Mouse (Mus musculus) lung, embryonic 16.5 days (tissue): ENCODE data around the gene Zdhhc18. TPM values are rescaled to one million over a fixed set of nuclear protein-coding genes. Genes with fewer than 3 reads are reported as not detected.
A peak's percentile ranks its signal among the peaks of the same experiment; 100 is the strongest.

ENCODE experiments used
- ATAC-seq: fragments of 200-750 bp; cut with Nextera tagmentation; 2 replicates; pipeline ENCODE4 v1.8.0; 2017; ENCODE audit warnings: low read depth, mild to moderate bottlenecking, moderate library complexity
- H3K27ac ChIP-seq: fragments of 300-500 bp; sonication (generic); 2 replicates; pipeline ENCODE4 v1.5.1; 2014; ENCODE audit warnings: mild to moderate bottlenecking, control low read depth, low read length
- H3K27me3 ChIP-seq: fragments of 300-500 bp; sonication (generic); 2 replicates; pipeline ENCODE4 v1.6.1; 2014; ENCODE audit warnings: low read depth, low read length, mixed read lengths; ENCODE audit not compliant: control insufficient read depth, insufficient read depth
- H3K36me3 ChIP-seq: fragments of 300-500 bp; sonication (generic); 2 replicates; pipeline ENCODE4 v1.6.1; 2014; ENCODE audit warnings: low read length; ENCODE audit not compliant: control insufficient read depth, insufficient read depth
- H3K4me1 ChIP-seq: fragments of 300-500 bp; sonication (generic); replicated peaks from 2 replicates; pipeline ENCODE4 v1.6.1; 2014; ENCODE audit warnings: low read length, mixed read lengths; ENCODE audit not compliant: control insufficient read depth, insufficient read depth
- H3K4me2 ChIP-seq: fragments of 300-500 bp; sonication (generic); 2 replicates; pipeline ENCODE4 v1.6.1; 2014; ENCODE audit warnings: low read depth, low read length, control low read depth
- H3K4me3 ChIP-seq: fragments of 300-500 bp; sonication (generic); 2 replicates; pipeline ENCODE4 v1.5.1; 2014; ENCODE audit warnings: mild to moderate bottlenecking, low read length, control low read depth
- H3K9ac ChIP-seq: fragments of 300-500 bp; sonication (generic); 2 replicates; pipeline ENCODE4 v1.6.1; 2014; ENCODE audit warnings: low read length, control low read depth
- H3K9me3 ChIP-seq: fragments of 300-500 bp; sonication (generic); 2 replicates; pipeline ENCODE4 v1.6.1; 2016; ENCODE audit warnings: low read length; ENCODE audit not compliant: control insufficient read depth
- WGBS: fragments of 180-500 bp; shearing (Covaris S2); extraction: QIAGEN DNeasy Blood & Tissue Kit; methylation state at CpG from one replicate; pipeline ENCODE4 v1.1.7; 2014; 5-methylcytosine and 5-hydroxymethylcytosine counted together
- polyA plus RNA-seq: library from polyadenylated mRNA; unstranded; fragments of >200 nt; fragmentation: Nextera tagmentation; extraction: Ambion mirVana; gene quantifications from 2 replicates; pipeline ENCODE4 v1.2.1, GENCODE M21; 2015

The Zdhhc18 gene
- polyA plus RNA-seq, 1 experiment from 2014 or later, result 3.1 TPM

DNA sequence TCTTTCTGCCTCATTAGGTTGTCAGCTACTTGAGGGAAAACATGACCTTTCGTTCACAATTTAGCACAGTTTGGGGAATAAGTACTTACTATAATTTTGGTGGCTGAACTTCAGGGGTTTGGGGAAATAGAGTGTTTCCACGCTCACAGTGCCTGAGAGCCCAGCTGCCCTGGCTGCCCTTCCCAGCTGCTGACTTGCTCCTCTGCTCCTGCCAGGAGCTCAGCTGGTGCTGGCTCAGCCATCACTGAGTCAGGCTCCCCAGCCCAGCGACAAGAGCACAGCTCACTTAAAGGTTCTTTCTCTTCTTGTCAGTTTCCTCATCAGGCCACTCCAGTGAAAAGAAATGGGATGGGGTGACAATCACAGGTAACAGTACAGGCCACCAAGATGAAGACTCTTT is 18.6 kb upstream of the Zdhhc18 start:
- Histone ChIP-seq H3K27ac (no peak overlapping the region), H3K9ac (no peak overlapping the region), H3K4me3 (no peak overlapping the region), H3K27me3 (no peaks in the 10 kb centered on the region), H3K4me1 (peaks cover 27% of the 10 kb centered on the region), H3K4me2 (no peak overlapping the region), H3K36me3 (peaks cover 2% of the 10 kb centered on the region), H3K9me3 (no peaks in the 10 kb centered on the region)
- no peak for ATAC-seq
- WGBS, result 79% methylated on average over 3 of the region's 3 CpGs

DNA sequence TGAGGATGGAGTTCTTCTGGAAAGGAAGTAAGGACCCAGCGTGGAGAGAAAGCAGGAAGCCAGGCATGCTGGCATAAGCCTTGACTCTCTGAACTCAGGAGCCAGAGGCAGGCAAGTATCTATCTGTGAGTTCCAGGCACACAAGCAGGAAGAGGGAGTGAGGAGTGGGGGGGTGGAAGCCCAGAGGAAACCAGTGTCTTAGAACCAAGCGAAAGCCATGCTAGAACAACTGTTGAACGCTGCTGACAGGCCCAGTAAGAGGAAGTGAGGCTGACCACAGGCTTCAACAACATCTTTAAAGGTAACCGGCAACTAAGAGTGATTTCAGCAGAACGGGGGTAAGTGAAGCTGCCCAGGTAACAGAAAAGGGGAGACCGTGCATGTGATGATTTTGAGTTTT is 16.2 kb upstream of the Zdhhc18 start:
- Histone ChIP-seq H3K27me3 (no peaks in the 10 kb centered on the region), H3K4me3 (no peak overlapping the region), H3K4me1 (peaks cover 25% of the 10 kb centered on the region), H3K9ac (no peak overlapping the region), H3K36me3 (peaks cover 12% of the 10 kb centered on the region), H3K27ac (no peak overlapping the region), H3K9me3 (no peaks in the 10 kb centered on the region), H3K4me2 (no peak overlapping the region)
- no peak for ATAC-seq
- WGBS, result 68% methylated on average over 6 of the region's 6 CpGs

DNA sequence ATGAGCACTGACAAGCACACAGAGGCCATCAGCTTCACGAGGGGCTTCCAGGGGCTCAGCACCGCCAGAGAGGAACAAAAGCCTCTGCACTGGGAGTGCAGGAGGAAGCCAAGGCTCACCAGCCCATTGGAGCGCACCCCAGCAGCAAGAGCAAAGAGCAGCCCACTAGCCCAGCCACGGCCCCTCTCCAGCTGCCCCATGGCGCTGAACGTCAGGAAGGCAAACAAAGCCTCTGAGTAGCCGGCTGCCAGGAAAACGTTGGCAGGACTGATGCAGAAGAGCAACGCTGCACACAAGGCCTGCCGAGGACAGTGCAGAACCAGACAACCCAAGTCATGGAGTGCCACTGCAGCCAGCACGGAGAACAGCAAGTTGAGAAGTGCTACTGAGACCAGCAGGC is 15.2 kb upstream of the Zdhhc18 start:
- H3K36me3 ChIP-seq, result peaks cover 12% of the 10 kb centered on the region
- no peak for ATAC-seq
- no peak overlapping the region for H3K4me2 ChIP-seq
- no peaks in the 10 kb centered on the region for H3K9me3 ChIP-seq
- peaks cover 26% of the 10 kb centered on the region for H3K4me1 ChIP-seq
- no peak overlapping the region for H3K27ac ChIP-seq
- H3K9ac ChIP-seq, result no peak overlapping the region; the same call in 1 of the 2 replicates
- WGBS, result 36% methylated on average over 11 of the region's 11 CpGs
- no peak overlapping the region for H3K4me3 ChIP-seq
- H3K27me3 ChIP-seq, result no peaks in the 10 kb centered on the region

DNA sequence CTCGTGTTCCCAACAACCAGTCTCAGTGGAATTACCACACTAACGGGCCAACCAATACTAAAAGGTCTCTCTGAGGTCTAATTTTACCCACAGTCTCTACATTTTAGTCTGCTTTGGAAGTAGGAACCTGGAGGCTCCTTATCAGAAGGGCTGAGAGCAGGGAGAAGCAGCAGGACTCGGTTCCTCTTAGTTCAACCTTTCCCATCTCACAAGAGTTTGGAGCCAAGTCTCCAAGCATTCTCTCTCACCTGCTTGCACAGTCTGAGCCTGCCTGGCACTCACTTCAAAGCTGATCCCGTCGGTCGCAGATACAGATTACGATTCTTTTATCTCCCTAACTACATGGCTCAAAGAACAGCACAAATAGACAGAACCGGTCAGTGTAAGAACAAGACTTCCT is 13.0 kb upstream of the Zdhhc18 start:
- Histone ChIP-seq H3K4me3 (no peak overlapping the region), H3K27me3 (no peaks in the 10 kb centered on the region), H3K36me3 (peaks cover 12% of the 10 kb centered on the region), H3K4me1 (peaks cover 38% of the 10 kb centered on the region), H3K9me3 (no peaks in the 10 kb centered on the region), H3K9ac (no peak overlapping the region), H3K4me2 (no peak overlapping the region), H3K27ac (no peak overlapping the region)
- 71% methylated on average over 8 of the region's 8 CpGs for WGBS
- ATAC-seq, result no peak

DNA sequence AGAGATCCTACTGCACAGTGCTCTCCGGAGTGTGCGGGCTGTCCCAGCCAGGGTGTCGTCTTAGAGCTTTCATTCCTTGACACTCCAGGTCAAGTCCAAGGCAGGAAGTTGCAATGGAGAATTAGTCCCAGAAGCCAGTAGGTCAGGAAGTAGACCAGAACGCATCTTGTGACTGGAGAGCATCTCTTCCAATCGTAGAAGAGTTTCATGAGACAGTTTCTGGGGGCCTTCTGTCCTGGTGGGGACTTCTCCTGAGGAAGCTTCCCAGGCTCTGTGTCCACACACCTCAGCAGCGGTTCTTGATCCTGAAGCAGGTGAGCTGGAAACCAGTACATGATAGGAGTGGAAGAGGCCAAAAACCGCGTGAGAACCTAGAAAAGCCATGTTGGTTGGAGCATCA is 12.5 kb upstream of the Zdhhc18 start:
- WGBS, result 82% methylated on average over 8 of the region's 8 CpGs
- Histone ChIP-seq H3K9me3 (no peaks in the 10 kb centered on the region), H3K4me2 (no peak overlapping the region), H3K9ac (no peak overlapping the region), H3K27ac (no peak overlapping the region), H3K27me3 (no peaks in the 10 kb centered on the region), H3K4me1 (peaks cover 38% of the 10 kb centered on the region), H3K36me3 (peaks cover 12% of the 10 kb centered on the region; the same call in 1 of the 2 replicates), H3K4me3 (no peak overlapping the region)
- ATAC-seq, result no peak

DNA sequence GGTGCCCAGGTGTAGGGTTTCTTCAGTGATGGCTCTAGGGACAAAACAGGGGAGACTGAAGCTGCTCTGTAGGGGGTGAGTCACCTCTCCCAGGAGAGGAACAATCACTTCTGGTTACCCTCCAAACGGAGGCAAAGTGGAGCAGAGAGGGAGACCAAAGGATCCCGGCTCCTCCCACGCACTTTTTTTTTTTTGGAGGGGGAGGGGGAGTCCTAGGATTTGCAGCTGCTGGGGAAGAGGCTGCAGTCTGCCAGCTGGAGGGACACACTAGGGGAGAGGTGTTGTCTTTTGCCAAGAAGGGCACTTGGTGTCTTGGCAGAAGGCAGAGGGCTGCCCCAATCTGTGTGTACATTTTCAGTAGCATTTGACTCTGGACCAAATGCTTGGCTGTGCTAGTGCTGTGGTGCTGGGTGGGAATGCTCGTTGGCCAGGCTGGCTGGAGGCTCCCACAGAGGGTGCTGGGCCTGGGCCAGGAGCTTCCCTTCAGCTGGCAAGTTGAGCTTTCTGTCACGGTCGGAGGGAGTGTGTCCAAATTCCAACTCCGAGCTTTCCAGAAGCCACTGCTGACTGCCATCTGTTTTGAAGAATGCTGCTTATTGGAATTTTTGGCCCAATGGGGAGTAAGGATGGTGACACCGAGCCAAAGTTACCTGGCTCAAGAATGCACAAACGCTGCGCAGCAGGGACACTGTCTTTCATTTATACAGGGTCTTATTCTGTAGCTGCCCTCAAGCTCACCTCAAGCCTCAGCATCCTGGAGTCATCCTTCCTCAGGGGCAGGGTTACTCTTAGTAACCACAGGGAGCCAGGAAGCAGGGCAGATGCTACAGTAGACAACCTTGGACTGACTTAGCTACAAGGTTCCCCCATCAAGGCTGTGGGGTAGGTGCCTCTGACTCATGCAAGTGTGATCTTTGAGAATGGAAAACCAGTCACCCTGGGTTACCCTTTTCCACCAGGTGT is 10.5 kb upstream of the Zdhhc18 start:
- H3K9me3 ChIP-seq, result no peaks in the 10 kb centered on the region
- H3K27ac ChIP-seq, result peak overlapping the region; percentile 100
- H3K4me2 ChIP-seq, result peak overlapping the region; percentile 67
- peaks cover 37% of the 10 kb centered on the region for H3K4me1 ChIP-seq
- peak overlapping the region; percentile 49 for H3K4me3 ChIP-seq
- H3K36me3 ChIP-seq, result peaks cover 12% of the 10 kb centered on the region; the same call in 1 of the 2 replicates
- peak; percentile 88 for ATAC-seq
- 9% methylated on average over 10 of the region's 10 CpGs for WGBS
- H3K9ac ChIP-seq, result peak overlapping the region; percentile 71
- H3K27me3 ChIP-seq, result no peaks in the 10 kb centered on the region

DNA sequence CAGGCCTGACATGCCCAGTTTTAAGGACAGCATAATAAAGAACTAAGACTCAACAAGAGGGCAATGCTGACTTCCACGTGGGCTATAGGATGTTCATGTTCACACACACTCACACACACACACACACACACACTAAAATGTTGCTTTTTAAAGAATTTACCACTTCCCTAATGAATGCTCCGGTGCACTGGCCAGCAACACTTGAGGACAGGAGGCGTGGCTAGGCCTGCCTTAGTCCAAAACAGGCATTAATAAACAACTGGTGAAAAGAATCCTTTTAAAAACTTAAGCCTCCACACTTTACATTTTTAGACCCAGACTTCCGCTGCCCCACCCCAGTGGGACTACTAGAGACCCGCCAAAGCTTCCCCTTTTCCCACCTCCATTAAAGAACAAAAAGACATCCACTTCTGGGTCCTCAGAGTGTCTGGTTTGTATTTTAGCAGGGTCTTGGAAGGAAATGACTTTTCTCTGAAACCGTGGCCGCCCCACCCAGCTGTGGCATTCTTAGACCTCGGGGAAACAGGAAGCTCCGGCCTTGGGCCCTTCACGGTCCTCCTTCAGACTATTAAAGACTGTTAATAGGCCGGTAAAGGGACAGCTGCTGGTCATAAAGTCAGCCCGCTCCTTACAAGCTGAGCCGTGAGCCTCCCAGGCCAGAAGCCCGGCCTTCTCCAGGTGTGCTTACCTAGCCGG is 9.7 kb upstream of the Zdhhc18 start:
- Histone ChIP-seq H3K4me3 (peak overlapping the region; percentile 49), H3K9me3 (no peaks in the 10 kb centered on the region), H3K4me1 (peaks cover 31% of the 10 kb centered on the region), H3K4me2 (peak overlapping the region; percentile 67), H3K36me3 (peaks cover 9% of the 10 kb centered on the region; the same call in 1 of the 2 replicates), H3K27ac (peak overlapping the region; percentile 100), H3K9ac (peak overlapping the region; percentile 71), H3K27me3 (no peaks in the 10 kb centered on the region)
- 3% methylated on average over 15 of the region's 15 CpGs for WGBS
- peak; percentile 63 for ATAC-seq

DNA sequence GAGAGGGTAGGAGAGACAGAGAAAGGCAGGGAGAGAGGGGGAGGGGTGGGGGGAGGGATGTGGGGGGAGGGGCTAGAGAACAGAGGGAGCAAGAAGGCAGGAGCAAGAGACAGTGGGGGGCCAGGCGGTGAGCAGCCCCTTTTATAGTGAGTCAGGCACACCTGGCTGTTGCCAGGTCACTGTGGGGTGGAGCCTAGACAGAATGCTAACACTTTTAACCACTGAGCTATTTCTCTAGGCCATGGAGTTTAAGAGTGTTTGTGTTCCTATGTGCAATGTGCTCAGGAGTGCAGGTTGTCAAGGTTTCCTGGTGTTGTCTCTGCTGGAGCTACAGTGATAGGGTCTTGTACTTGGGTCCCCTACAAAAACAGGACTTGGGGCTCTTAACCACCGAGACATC is 8.8 kb upstream of the Zdhhc18 start:
- Histone ChIP-seq H3K9me3 (no peaks in the 10 kb centered on the region), H3K27ac (peak overlapping the region; percentile 100), H3K4me3 (no peak overlapping the region; the same call in 1 of the 2 replicates), H3K4me1 (peaks cover 31% of the 10 kb centered on the region), H3K9ac (peak overlapping the region; percentile 71; the same call in 1 of the 2 replicates), H3K36me3 (peaks cover 9% of the 10 kb centered on the region; the same call in 1 of the 2 replicates), H3K27me3 (no peaks in the 10 kb centered on the region), H3K4me2 (peak overlapping the region; percentile 67)
- ATAC-seq, result no peak
- WGBS, result 31% methylated on average over 2 of the region's 2 CpGs

DNA sequence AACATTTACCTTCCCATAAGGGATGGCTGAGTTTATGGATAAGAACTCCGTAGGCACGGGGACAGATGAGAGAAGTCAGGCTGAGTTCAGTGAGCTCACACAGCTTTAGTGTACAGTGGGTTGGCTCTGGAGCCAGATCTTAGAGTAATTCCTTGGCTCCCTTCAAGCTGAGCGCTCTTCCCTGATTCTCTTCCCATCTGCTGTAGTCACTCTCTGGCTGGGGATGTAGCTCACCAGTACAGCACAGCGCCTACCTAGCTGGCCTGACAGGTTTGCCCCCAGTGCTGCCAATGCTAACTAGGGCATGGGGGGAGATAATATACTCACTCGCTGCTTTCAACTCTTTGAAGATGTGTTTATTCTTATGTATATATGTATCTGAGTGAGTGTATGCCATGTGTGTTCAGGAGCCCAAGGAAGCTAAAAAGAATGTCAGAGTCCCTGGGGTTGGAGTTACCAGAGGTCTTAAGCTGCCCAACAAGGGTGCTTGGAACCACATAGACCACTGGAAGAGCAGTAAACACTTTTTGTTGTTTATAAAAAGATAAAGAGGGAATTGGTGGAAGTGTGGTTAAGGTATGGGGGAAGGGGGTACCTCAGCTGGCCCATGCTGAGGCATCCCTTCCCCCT is 8.0 kb upstream of the Zdhhc18 start:
- H3K4me2 ChIP-seq, result no peak overlapping the region
- H3K4me3 ChIP-seq, result no peak overlapping the region
- H3K4me1 ChIP-seq, result peaks cover 31% of the 10 kb centered on the region
- H3K36me3 ChIP-seq, result peaks cover 9% of the 10 kb centered on the region; the same call in 1 of the 2 replicates
- no peaks in the 10 kb centered on the region for H3K9me3 ChIP-seq
- 40% methylated on average over 5 of the region's 5 CpGs for WGBS
- H3K9ac ChIP-seq, result no peak overlapping the region
- no peaks in the 10 kb centered on the region for H3K27me3 ChIP-seq
- no peak for ATAC-seq
- 0 out of 2 replicates have a peak overlapping the region, but pooled peaks have one; percentile 8 for H3K27ac ChIP-seq
